Mouse (Mus musculus): ENCODE measurements around the gene Myh9. TPM values are rescaled to one million over a fixed set of nuclear protein-coding genes. Genes with fewer than 3 reads are reported as not detected.

Myh9 gene
- polyA plus RNA-seq, 1 experiment from 2014 or later, result 59.3 TPM

Other genes starting within 250 kb of the Myh9 start
- 0.14 TPM in 1 of 2 replicates, not detected in the other for gene Apol10b, start 246.1 kb downstream of the Myh9 start, polyA plus RNA-seq (2015; fragmentation: Nextera tagmentation; extraction: Ambion mirVana)
- not detected in 2 replicates for gene Gm36245, start 242.9 kb downstream of the Myh9 start, polyA plus RNA-seq (2015; fragmentation: Nextera tagmentation; extraction: Ambion mirVana)
- gene Apol11b, start 198.9 kb downstream of the Myh9 start, polyA plus RNA-seq (2015; fragmentation: Nextera tagmentation; extraction: Ambion mirVana), result 0.25 TPM in 2 replicates
- 0.10 TPM in 1 of 2 replicates, not detected in the other for gene Apol7e, start 143.3 kb downstream of the Myh9 start, polyA plus RNA-seq (2015; fragmentation: Nextera tagmentation; extraction: Ambion mirVana)
- gene Apol9b, start 113.1 kb downstream of the Myh9 start, polyA plus RNA-seq (2015; fragmentation: Nextera tagmentation; extraction: Ambion mirVana), result 0.14 and 0.31 TPM in 2 replicates
- 0.06 and 0.26 TPM in 2 replicates for gene Apol8, start 85.2 kb downstream of the Myh9 start, polyA plus RNA-seq (2015; fragmentation: Nextera tagmentation; extraction: Ambion mirVana)
- 121 and 122 TPM in 2 replicates for gene Txn2, start 86.8 kb upstream of the Myh9 start, polyA plus RNA-seq (2015; fragmentation: Nextera tagmentation; extraction: Ambion mirVana)
- gene Foxred2, start 114.5 kb upstream of the Myh9 start, polyA plus RNA-seq (2015; fragmentation: Nextera tagmentation; extraction: Ambion mirVana), result 0.21 and 0.24 TPM in 2 replicates
- gene Eif3d, start 128.6 kb upstream of the Myh9 start, polyA plus RNA-seq (2015; fragmentation: Nextera tagmentation; extraction: Ambion mirVana), result 82.4 and 95.8 TPM in 2 replicates

Data from lung, postnatal 0 days (tissue).